Mouse (Mus musculus) v-Abl transformed pro-B cells (cell line): ENCODE measurements at regions not wholly inside any gene's neighbourhood (a gene's known extent, or its start where the extent isn't known, plus 50 kb on each side); places are given as distances from the start of the nearest gene placed in this dataset.
"Not testable (repeated sequence)": the region's sequence is repeated elsewhere in the genome, so short reads cannot be mapped to it uniquely, and the experiment has no call there.

Experiments used
- in situ Hi-C, 2 experiments: fragments of 400-800 bp; cut with MboI; formaldehyde crosslinking; loops; one replicate each; pipeline ENCODE4 v1.15.1; 2025; ENCODE audit not compliant: unreplicated experiment in 2 of 2

- in situ Hi-C loops, result loop anchor here in 1 of 2 experiments (25.0 kb wide), 1 partner anchor 243 kb away; the partner anchor contains the start of gene Plxna1
Measured at GRCm38 (mm10) chr6:89119241-89119640, 217.2 kb downstream of the Tpra1 start.

DNA sequence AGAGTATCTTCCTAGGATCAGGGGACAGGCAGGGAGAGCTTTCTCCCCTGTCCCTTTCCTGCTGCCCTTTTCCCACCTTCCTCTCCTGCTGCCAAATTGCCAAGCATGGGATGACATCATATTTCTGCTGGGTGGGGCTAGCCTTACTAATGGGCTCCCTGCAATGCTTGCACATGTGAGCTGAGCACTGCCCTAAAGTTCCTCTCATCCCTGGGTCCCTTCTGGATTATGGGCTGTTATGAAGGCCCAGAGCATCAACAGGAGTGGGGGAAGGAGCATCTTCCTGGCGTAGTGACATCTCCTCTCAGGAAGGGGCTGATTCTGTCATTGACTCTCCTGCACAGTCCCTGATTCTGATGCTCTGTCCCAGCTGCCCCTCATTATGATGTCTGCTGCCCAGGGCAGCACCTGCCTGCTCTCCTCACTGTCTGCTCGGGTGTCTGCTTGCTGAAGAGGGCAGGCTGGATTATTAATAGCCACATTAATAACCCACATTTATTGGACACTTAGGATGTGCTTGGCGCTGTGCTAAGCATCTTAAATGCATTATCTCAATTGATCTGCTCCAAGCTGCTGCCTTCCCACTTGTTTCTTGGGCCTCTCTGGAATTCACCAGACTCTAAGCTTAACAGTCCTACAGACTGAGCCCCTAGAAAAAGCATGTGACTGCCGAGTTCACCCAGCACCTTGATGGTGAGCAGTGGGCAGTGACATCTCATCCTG, 219.1 kb downstream of the Tpra1 start:
- in situ Hi-C loops, result loop anchor here (5.0 to 25.0 kb wide), 5 partner anchors 234 to 534 kb away; partner anchors contain the start of gene Plxna1 (in 1 of the 2)

- in situ Hi-C loops, result loop anchor here (5.0 to 25.0 kb wide), 5 partner anchors 233 to 533 kb away; partner anchors contain the start of gene Plxna1 (in 1 of the 2)
Measured at GRCm38 (mm10) chr6:89121746-89122070, 219.7 kb downstream of the Tpra1 start.

GRCm38 (mm10) chr6:89125916-89126315, 223.9 kb downstream of the Tpra1 start:
- in situ Hi-C loops, result loop anchor here (10.0 kb wide), 2 partner anchors 229 to 529 kb away; no protein-coding TSS in a partner anchor

- in situ Hi-C loops, result loop anchor here (10.0 kb wide), 2 partner anchors 227 to 527 kb away; no protein-coding TSS in a partner anchor
Measured at GRCm38 (mm10) chr6:89128141-89128540, 226.1 kb downstream of the Tpra1 start.

- in situ Hi-C loops, result no loop called here
Measured at GRCm38 (mm10) chr6:89140469-89140868, 222.0 kb downstream of the Plxna1 start.

- in situ Hi-C loops, result no loop called here
Measured at GRCm38 (mm10) chr6:89153027-89153662, 209.3 kb downstream of the Plxna1 start.

DNA sequence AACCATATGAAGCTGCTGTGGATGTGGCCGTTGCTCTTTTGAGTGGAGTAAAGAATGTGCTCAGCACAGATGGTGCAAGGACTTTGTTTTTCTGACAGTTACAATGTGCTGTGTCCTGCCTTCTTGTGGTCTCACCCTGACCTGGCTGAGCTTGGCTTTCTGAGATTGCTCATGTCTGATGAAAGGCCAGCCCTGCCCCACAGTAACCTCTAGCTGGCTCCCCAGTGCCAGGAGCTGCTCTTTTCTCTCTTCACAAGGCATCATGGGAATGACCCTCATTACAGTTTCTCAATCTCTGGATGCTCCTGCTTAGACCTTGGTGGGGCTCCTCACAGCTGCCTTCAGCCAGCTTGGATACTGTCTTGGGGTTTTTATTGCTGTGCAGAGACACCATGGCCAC, 204.9 kb downstream of the Plxna1 start:
- in situ Hi-C loops, result no loop called here

DNA sequence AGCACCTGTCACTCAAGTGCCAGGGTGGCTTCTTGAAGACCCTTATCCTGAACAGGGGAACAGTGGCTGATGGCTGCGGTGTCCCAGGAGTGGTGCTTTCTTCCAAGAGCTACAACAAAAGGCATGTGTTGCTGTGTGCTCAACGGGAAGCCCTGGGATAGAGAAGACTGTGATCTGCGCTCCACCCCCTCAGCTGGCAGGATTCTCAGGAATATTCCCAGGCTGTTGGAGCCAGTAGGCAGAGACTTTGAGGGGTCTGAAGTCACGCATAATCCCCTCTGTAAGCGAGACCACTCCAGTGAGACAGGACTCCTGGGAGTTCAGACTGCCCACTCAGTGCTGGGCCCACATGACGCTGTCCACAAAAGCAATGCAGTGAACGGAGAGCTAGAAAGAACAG, 202.4 kb downstream of the Plxna1 start:
- in situ Hi-C loops, result no loop called here

DNA sequence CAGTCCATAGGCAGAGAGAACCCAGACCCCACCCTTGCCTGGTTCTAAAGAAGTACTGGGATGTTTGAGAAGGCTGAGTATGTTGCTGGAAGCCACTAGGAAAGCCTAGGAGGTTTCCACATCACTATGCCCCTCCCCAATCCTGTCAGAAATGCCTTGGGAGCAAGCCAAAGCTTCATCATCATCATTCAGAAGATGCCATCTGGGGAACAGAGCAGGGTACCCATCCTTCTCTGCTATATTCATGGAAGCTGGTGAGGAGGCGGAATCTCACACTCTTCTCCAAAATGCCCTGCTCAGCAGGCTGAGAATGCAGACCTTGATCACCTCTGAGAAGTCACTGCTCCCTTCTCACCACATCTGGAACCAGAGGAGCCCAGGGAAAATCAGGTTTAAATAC, 200.7 kb downstream of the Plxna1 start:
- in situ Hi-C loops, result no loop called here

- in situ Hi-C loops, result no loop called here
Measured at GRCm38 (mm10) chr6:89169520-89169919, 192.9 kb downstream of the Plxna1 start.

DNA sequence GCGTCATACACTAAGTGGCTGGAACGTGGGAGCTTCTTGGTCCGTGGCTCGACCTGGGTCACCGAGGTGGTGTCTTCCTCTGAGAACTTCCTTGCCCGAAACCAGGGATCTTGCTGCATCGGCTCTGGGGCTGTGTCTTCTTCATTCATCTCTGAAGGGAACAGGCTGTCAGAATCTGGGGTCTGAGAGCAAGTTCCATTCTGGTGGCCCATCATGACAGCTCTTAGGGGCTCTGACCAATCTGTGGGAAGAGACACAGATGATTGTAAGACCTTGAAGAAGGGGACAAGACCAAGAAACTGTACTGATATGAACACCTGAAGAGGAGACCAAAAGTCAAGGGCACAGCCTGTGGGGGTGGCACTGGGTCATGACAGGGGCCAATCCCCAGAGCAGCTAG, 177.5 kb downstream of the Plxna1 start:
- in situ Hi-C loops, result not testable (repeated sequence)

- in situ Hi-C loops, result not testable (repeated sequence)
Measured at GRCm38 (mm10) chr6:89200514-89201284, 161.7 kb downstream of the Plxna1 start.

- in situ Hi-C loops, result no loop called here
Measured at GRCm38 (mm10) chr6:89215021-89215420, 147.4 kb downstream of the Plxna1 start.

GRCm38 (mm10) chr6:89235416-89236075, 126.9 kb downstream of the Plxna1 start:
- in situ Hi-C loops, result no loop called here

DNA sequence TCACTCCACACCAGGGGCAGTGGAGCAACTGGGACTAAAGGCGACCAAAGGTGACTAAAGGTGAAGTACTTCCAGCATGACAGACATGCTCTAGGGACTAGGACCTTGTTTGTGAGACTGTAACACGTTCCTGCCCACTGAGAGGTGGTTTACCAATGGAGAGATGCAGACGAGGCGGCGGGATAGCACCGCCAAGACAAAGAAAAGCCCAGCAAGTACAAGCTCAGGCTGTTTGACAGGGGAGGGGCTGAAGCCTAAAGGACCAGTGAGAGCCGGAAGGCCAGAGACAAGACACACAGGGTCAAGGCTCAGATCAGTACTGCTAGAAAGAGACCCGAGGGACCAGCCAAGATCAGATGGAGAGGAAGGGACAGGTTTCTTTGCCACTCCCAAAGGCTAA, 126.2 kb downstream of the Plxna1 start:
- in situ Hi-C loops, result no loop called here

GRCm38 (mm10) chr6:89236892-89237646, 125.4 kb downstream of the Plxna1 start:
- in situ Hi-C loops, result no loop called here

DNA sequence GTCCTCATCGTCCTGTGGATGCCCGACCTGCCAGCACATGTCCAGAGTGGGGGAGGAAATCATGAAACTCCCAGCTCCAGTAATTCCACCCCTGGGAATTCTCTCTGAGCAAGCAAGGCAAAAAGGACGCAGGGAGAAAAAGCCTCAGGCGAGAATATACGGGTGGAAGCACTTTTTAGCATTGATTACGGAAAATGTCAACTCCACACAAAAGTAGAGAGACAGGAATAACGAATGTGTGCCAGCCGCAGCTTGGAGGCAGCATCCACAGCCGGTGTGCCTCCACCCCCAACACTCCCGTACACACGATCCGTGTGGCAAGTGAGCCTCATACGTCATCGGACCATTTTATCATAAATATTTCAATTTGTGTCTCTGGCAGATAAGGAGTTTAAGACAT, 123.5 kb downstream of the Plxna1 start:
- in situ Hi-C loops, result no loop called here

DNA sequence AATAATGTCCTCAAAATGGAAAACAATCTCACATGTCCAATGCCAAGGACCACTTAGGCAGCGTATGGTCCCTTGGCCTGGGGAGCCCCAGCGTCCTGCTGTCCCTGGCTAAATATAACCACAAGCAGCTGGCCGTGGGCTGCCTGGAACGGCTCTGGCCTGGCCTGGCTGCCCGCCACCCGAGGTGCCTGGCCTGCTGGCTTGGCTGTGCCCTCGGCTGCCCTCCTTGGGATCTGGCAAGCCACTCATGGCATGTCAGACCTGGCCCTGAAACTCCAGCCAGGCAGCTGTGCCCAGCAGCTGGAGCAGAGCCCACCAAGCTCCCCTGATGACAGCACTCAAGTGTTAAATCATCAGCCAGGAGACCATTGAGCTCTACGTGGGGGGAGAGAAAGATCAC, 122.9 kb downstream of the Plxna1 start:
- in situ Hi-C loops, result no loop called here

DNA sequence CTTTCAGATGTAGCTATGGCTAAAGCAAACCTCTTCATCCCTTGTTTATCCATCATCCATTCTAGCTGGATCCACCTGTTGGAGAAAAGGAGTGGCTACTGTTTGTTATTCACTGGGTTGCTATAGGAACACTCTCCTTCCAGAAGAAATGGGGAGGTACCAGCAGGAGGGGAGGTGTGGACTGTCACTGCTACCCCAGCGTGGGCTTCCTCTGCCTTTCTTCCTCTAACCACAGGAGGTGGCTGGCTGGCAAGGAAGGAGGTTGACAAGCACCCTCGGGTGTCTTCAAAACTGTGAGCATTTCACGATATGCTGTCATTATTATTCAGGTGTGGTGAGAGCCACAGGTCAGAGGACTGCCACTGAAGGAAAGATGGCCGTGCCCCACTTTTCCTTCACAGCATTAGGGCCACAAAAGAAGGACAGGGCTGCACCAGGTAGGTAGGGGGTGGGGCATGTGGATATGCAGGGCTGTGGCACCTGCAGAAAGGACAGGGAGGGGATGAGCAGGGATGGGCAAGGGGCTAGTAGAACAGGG, 122.2 kb downstream of the Plxna1 start:
- in situ Hi-C loops, result loop anchor here in 1 of 2 experiments (10.0 kb wide), 1 partner anchor 315 kb away; no protein-coding TSS in a partner anchor
